Mouse (Mus musculus) gastrocnemius, adult 2 months (tissue): ENCODE data around the gene Adprh. TPM values are rescaled to one million over a fixed set of nuclear protein-coding genes. Genes with fewer than 3 reads are reported as not detected.
"Not testable (repeated sequence)": the region's sequence is repeated elsewhere in the genome, so short reads cannot be mapped to it uniquely, and the experiment has no call there.

Experiments used
- DNase-seq: peaks from one replicate; pipeline ENCODE4 v3.0.0; 2022
- H3K27ac ChIP-seq: fragments of 200-600 bp; 2 replicates; pipeline ENCODE4 v1.8.1; 2022; ENCODE audit warnings: mild to moderate bottlenecking
- H3K4me3 ChIP-seq: fragments of 200-600 bp; 2 replicates; pipeline ENCODE4 v1.8.1; 2022; ENCODE audit warnings: mild to moderate bottlenecking, moderate library complexity
- CTCF ChIP-seq: fragments of 200-600 bp; IDR thresholded peaks from 2 replicates; pipeline ENCODE4 v1.8.1; 2022; ENCODE audit warnings: antibody characterized with exemption, mild to moderate bottlenecking, moderate library complexity
- intact Hi-C: fragments of 180-260 bp; cut with DNase I; formaldehyde crosslinking; loops from one replicate; pipeline ENCODE4 v1.15.1; 2025
- total RNA-seq, 2 experiments: library from RNA; stranded (reverse); gene quantifications; 2 replicates each; pipeline ENCODE4 v1.2.3; 2021

Gene Adprh
- total RNA-seq, 2 experiments from 2014 or later: 17.5 to 20.9 TPM

- Histone ChIP-seq H3K27ac (no peak overlapping the region), H3K4me3 (no peak overlapping the region)
- intact Hi-C loops: no loop called here
- no peak for TF ChIP-seq CTCF
- DNase-seq: no peak
Measured at GRCm38 (mm10) chr16:38447366-38447765, 5.1 kb downstream of the Adprh start.

DNA sequence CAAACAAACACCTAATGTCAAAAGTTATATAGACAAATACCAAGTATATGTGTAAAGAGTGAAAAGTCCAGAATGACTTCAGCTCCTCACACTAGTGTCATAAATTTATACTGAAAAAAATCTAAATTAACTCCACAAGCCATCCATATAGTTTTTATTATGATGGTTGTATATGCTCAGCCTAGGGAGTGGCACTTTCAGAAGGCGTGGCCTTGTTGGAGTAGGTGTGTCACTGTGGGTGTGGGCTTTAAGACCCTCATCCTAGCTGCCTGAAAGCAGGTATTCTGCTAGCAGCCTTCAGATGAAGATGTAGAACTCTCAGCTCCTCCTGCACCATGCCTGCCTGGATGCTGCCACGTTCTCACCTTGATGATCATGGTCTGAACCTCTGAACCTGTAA, 6.4 kb downstream of the Adprh start:
- DNase-seq, H3K27ac ChIP-seq, intact Hi-C loops, H3K4me3 ChIP-seq: not testable (repeated sequence)

DNA sequence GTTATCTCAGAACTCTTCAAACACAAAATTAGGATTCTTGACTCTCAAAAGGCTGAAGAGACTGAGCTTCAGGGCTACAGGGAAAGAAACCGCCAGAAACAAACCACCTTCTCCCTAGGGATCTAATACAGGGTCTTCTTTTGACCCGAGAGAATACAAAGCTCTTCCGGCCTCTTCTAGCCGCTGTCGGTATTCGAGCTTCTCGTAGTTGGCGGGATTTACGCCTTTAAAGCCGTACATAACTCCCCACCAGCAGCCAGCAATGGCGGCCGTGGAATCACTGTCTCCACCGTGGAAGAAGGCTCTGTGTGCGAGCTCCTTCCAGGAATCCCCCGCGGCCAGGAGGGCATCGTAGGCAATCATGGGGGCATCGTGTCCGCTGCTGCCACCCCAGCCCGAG, 6.9 kb downstream of the Adprh start:
- no peak for TF ChIP-seq CTCF

GRCm38 (mm10) chr16:38445046-38445445, 7.5 kb downstream of the Adprh start:
- intact Hi-C loops: no loop called here
- no peak for DNase-seq
- TF ChIP-seq CTCF: no peak
- no peak overlapping the region for H3K27ac ChIP-seq
- H3K4me3 ChIP-seq: no peak overlapping the region

More for the DNA sequence above, 6.9 kb downstream of the Adprh start:
- intact Hi-C loops: no loop called here
- Histone ChIP-seq H3K27ac (no peak overlapping the region), H3K4me3 (no peak overlapping the region)
- no peak for DNase-seq

GRCm38 (mm10) chr16:38443721-38444464, 8.6 kb downstream of the Adprh start:
- no peak for DNase-seq
- TF ChIP-seq CTCF: no peak
- no peak overlapping the region for H3K27ac ChIP-seq
- intact Hi-C loops: no loop called here
- H3K4me3 ChIP-seq: no peak overlapping the region

GRCm38 (mm10) chr16:38442216-38442615, 10.3 kb downstream of the Adprh start:
- no peak for TF ChIP-seq CTCF
- no peak overlapping the region for H3K4me3 ChIP-seq
- intact Hi-C loops: no loop called here
- DNase-seq: no peak
- H3K27ac ChIP-seq: no peak overlapping the region

DNA sequence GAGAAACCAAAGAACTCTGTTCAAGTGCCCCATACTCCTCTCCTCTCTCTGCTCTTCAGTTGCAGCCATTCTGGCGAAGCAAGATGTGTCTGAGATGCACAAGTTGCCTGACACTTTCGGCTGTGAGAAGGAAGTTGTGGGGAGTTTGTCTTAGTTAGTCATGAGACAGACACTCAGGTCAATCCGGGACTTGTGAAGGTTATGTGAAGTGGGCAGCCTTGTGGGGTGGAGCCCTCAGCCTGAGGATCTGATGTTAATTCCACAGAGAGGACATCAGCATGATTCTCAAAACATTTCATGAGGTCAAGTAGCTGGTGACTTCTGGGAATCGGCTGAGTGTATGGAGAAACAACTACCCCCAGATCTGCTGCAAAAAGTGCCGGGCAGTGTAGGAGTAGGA, 10.9 kb downstream of the Adprh start:
- H3K4me3 ChIP-seq: no peak overlapping the region
- intact Hi-C loops: no loop called here
- H3K27ac ChIP-seq: no peak overlapping the region
- no peak for TF ChIP-seq CTCF
- DNase-seq: no peak

DNA sequence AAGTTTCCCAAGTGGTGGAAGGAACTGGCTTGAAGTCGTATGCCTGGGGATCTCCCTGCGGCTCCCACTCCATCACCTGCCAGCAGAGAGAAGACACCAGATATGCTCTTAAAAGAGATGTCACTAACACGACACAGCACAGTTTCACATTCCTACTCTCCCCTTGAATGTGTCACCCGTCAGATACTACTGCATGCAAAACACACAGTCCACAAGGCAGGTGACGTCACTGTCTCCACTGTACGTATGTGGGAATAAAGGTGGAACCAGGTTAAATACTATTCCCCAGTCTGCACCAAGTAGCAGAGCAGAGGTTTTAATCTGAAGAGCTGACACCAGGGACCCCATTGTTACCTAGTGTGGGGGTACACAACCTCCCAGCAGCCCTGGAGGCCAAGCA, 12.1 kb downstream of the Adprh start:
- TF ChIP-seq CTCF: no peak
- intact Hi-C loops: no loop called here
- Histone ChIP-seq H3K4me3 (no peak overlapping the region), H3K27ac (no peak overlapping the region)
- no peak for DNase-seq

DNA sequence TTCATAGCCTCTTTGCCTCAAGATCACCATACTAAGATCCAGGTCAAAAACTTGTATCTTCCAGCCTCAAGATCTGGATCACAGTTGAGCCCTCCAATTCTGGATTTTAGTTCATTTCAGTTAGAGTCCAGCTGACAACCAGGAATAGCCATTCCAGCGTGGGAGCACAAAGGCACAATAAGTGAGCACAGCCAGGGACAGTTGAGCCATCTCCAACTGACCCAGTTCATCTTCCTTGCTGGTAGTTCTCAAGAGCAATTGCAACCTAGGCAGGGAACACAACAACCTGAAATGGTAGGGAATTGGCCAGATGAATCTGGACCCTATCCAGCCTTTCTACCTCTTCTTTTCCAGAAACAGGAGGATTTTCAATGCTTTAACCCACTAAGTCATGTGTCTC, 13.3 kb downstream of the Adprh start:
- DNase-seq: no peak
- no peak for TF ChIP-seq CTCF
- Histone ChIP-seq H3K27ac (no peak overlapping the region), H3K4me3 (no peak overlapping the region)
- intact Hi-C loops: no loop called here

DNA sequence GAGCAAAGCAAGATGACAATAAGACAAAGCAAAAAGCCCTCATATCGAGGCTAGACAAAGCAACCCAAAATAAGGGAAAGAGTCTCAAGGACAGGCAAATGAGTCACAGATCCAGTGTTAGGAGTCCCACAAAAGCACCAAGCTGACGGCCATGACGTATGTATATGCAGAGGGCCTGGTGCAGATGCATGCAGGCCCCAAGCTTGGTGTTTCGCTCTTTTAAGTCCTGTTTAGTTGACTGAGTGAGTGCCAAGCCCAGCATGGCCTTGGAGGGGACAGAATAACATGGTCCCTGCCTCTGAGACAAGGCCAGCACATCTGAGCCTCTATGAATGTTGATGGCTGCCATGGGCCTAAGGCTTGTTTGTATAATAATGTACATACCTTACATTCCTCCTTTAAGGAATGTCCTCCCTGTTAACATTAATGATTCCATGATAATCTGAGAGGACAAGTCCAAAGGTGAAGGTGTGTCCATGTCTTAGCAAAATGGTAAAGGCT, 18.2 kb downstream of the Adprh start:
- H3K27ac ChIP-seq: no peak overlapping the region
- TF ChIP-seq CTCF: no peak
- intact Hi-C loops: no loop called here
- no peak for DNase-seq
- no peak overlapping the region for H3K4me3 ChIP-seq

DNA sequence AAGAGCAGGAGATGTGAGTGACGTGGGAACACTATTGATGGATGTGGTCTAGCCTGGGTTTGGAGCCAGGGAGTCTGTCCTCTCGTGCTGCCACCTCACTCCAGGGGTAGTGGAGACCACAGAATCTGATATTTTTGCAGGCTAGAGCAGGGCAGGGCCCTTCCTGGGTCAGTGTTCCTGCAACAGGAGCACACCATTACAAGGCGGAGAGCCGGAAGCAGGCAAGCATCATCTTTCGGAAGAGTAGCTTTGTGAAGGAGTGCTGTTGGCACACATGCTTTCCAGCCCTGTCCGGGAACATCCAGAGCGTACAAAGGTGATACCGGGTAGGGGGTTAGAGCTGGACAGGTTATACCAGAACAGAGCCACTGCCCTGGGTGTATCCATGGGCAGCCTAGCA, 19.0 kb downstream of the Adprh start:
- no peak overlapping the region for H3K4me3 ChIP-seq
- peak overlapping the region; percentile 73; the same call in 1 of the 2 replicates for H3K27ac ChIP-seq
- TF ChIP-seq CTCF: no peak
- DNase-seq: no peak
- intact Hi-C loops: no loop called here

DNA sequence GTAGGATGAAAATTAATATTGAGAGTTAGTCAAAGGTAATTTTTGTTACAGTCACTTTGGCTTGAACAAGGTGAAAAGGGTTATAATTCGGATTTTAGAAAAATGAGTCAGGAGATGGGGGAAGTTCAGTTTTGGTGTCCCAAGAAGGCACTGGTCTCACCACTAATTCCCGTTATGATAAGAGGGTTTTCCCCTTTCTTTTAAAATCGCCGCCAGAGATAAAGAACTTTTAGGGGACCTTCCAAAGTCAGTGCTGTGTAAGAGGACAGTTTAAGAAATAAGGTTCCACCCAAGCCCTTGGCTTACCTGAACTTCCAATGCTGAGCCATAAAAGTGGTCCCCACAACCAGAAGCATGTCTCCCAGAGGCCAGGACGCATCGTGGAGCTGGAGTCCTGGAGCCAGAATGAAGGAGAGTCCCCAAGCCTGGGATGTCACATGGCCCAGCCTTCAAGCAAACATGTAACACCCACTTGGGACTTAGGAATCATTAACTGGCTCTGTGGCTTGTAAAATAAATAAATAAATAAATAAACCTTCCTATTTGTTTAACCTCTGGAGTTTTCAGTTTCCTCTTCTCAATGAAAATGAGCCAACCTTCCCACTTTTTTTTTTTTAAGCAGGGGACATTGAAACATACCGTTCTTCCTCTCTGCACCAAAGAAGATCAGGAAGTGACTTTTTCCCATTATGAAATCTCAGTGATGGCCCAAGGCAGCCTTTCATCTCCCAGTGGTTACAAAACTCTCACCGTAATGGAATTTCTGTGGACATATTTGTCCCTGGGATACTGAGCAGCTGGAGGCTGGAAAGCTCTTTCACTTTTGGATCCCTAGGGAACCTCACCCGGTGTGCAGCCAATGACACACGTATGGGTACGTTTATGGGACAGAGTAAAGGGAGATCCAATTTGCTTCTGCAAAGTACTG, 19.7 kb downstream of the Adprh start, which contains the start of gene Pla1a:
Gene Pla1a, minus strand, starts transcription at position 648 of the 928 bp plus-strand sequence.
- peak within 1 kb of the TSS; percentile 54 for H3K4me3 ChIP-seq
- peak within 1 kb of the TSS; percentile 73 for H3K27ac ChIP-seq
- no peak for TF ChIP-seq CTCF
- intact Hi-C loops: no loop called here
- no peak for DNase-seq
